Mouse (Mus musculus) heart, adult 2 months (tissue): ENCODE results near the gene Tmem151b. TPM values are rescaled to one million over a fixed set of nuclear protein-coding genes. Genes with fewer than 3 reads are reported as not detected.

Experiments
- DNase-seq, 2 experiments: peaks; one replicate each; pipeline ENCODE4 v3.0.0; 2021
- H3K27ac ChIP-seq: fragments of 200-600 bp; 2 replicates; pipeline ENCODE4 v1.8.1; 2022
- H3K27me3 ChIP-seq: fragments of 200-500 bp; 2 replicates; pipeline ENCODE4 v1.6.1; 2012; ENCODE audit warnings: mild to moderate bottlenecking, low read length, inconsistent platforms, mixed read lengths; ENCODE audit not compliant: control insufficient read depth, insufficient read depth
- H3K36me3 ChIP-seq: fragments of 200-500 bp; 2 replicates; pipeline ENCODE4 v1.6.1; 2012; ENCODE audit warnings: low read length, inconsistent platforms; ENCODE audit not compliant: control insufficient read depth, insufficient read depth
- H3K4me1 ChIP-seq: fragments of 200-500 bp; 2 replicates; pipeline ENCODE4 v1.6.1; 2011; ENCODE audit warnings: low read length; ENCODE audit not compliant: control insufficient read depth, insufficient read depth
- H3K4me3 ChIP-seq: fragments of 200-600 bp; 2 replicates; pipeline ENCODE4 v1.8.1; 2022
- H3K79me2 ChIP-seq: fragments of 200-500 bp; replicated peaks from 2 replicates; pipeline ENCODE4 v1.6.1; 2012; ENCODE audit warnings: mild to moderate bottlenecking, inconsistent platforms, low read length, moderate library complexity, mixed read lengths; ENCODE audit not compliant: control insufficient read depth, insufficient read depth
- H3K9ac ChIP-seq: fragments of 200-500 bp; 2 replicates; pipeline ENCODE4 v1.6.1; 2012; ENCODE audit warnings: low read depth, mild to moderate bottlenecking, control low read depth, inconsistent platforms, low read length, mixed read lengths
- CTCF ChIP-seq: fragments of 200-600 bp; IDR thresholded peaks from 2 replicates; pipeline ENCODE4 v1.8.1; 2022; ENCODE audit warnings: antibody characterized with exemption, mild to moderate bottlenecking, moderate library complexity
- EP300 ChIP-seq: fragments of 200-500 bp; IDR thresholded peaks from 2 replicates; pipeline ENCODE4 v1.6.1; 2011; ENCODE audit warnings: low read depth, low read length, control low read depth; ENCODE audit not compliant: insufficient read depth
- POLR2A ChIP-seq: fragments of 200-500 bp; IDR thresholded peaks from 2 replicates; pipeline ENCODE4 v1.6.1; 2011; ENCODE audit warnings: mild to moderate bottlenecking, low read depth, low read length, control low read depth; ENCODE audit not compliant: insufficient read depth
- WGBS: fragments of 180-500 bp; shearing (Covaris S2); methylation state at CpG from one replicate; pipeline ENCODE4 v1.1.7; 2018; 5-methylcytosine and 5-hydroxymethylcytosine counted together
- intact Hi-C: fragments of 180-260 bp; cut with DNase I; formaldehyde crosslinking; loops from one replicate; pipeline ENCODE4 v1.15.1; 2025
- polyA plus RNA-seq: library from polyadenylated mRNA; depleted of rRNA; stranded (reverse); fragments of >200 nt; gene quantifications from 2 replicates; pipeline ENCODE4 v1.2.3, GENCODE M21; 2012
- total RNA-seq, 2 experiments: library from RNA; stranded (reverse); gene quantifications; 2 replicates each; pipeline ENCODE4 v1.2.3; 2021

The Tmem151b gene
- total and polyA plus RNA-seq, 3 experiments, result 0.04 to 0.07 TPM; not detected in 1

- 52% methylated on average over 4 of the region's 4 CpGs for WGBS
- peaks cover 1% of the 10 kb centered on the region for H3K27me3 ChIP-seq
- H3K79me2 ChIP-seq, result no peaks in the 10 kb centered on the region
- no peak overlapping the region for H3K4me3 ChIP-seq
- TF ChIP-seq EP300 (no peak), CTCF (no peak), POLR2A (no peak)
- no peaks in the 10 kb centered on the region for H3K4me1 ChIP-seq
- intact Hi-C loops, result no loop called here
- DNase-seq, result no peak
- H3K9ac ChIP-seq, result no peak overlapping the region
- H3K36me3 ChIP-seq, result no peaks in the 10 kb centered on the region
- H3K27ac ChIP-seq, result no peak overlapping the region
These were observed 11.1 kb downstream of the Tmem151b start for GRCm38 (mm10) chr17:45538394-45538793.

DNA sequence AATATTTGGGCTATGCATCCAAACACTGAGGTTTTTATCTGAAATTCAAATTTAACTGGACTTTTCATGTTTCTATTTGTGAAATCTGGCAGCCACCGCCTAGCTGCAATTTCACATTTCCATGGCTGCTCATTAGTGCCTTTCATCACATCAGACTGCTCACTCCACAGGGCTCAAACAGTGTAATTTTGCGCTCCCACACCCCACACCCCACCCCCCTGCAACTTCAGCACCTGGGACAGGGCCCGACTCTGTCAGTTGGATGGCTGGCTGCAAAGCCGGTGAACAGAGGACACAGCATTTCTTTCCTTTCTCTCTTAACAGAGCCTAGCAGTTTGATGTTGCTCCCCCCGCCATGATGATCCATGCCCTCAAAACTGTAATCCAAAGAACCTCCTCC is 13.2 kb downstream of the Tmem151b start:
- H3K27me3 ChIP-seq, result peaks cover 1% of the 10 kb centered on the region
- no peak overlapping the region for H3K4me3 ChIP-seq
- no peaks in the 10 kb centered on the region for H3K36me3 ChIP-seq
- H3K9ac ChIP-seq, result no peak overlapping the region
- no peak overlapping the region for H3K27ac ChIP-seq
- 8% methylated on average over 5 of the region's 5 CpGs for WGBS
- TF ChIP-seq EP300, result no peak
- TF ChIP-seq POLR2A, result no peak
- TF ChIP-seq CTCF, result no peak
- no peak for DNase-seq
- H3K79me2 ChIP-seq, result no peaks in the 10 kb centered on the region
- no peaks in the 10 kb centered on the region for H3K4me1 ChIP-seq
- intact Hi-C loops, result no loop called here

GRCm38 (mm10) chr17:45532896-45533295 is 16.6 kb downstream of the Tmem151b start:
- Histone ChIP-seq H3K79me2 (no peaks in the 10 kb centered on the region), H3K4me3 (no peak overlapping the region), H3K27ac (no peak overlapping the region), H3K36me3 (no peaks in the 10 kb centered on the region), H3K9ac (no peak overlapping the region), H3K4me1 (no peaks in the 10 kb centered on the region), H3K27me3 (peaks cover 6% of the 10 kb centered on the region; the same call in 1 of the 2 replicates)
- intact Hi-C loops, result no loop called here
- 40% methylated on average over 15 of the region's 15 CpGs for whole genome bisulfite sequencing
- no peak for DNase-seq
- TF ChIP-seq CTCF (no peak), POLR2A (no peak), EP300 (no peak)

DNA sequence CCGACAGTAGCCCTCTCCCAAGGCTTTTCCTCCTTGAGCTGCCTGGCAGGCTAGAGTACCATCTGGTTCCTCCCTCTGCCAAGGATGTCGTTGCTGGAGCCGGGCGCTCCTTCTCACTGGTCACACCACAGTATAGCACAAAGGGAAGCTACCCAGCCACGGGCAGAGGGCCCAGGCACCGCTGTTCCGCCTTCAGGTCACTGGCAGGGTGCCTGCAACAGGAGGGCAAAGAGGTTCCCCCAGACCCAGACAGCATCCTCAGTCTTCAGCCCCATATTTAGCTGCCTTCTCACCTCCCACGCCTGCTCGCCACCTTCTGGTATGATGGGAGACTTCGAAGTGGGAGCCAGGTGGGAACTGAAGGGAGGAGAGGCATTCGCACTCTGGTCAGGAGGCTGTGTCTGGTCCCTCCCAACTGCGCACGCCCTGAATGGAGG is 19.1 kb downstream of the Tmem151b start:
- no peak overlapping the region for H3K27ac ChIP-seq
- H3K9ac ChIP-seq, result no peak overlapping the region
- TF ChIP-seq POLR2A (no peak), EP300 (no peak), CTCF (no peak)
- no peaks in the 10 kb centered on the region for H3K79me2 ChIP-seq
- intact Hi-C loops, result no loop called here
- no peaks in the 10 kb centered on the region for H3K4me1 ChIP-seq
- no peak for DNase-seq
- 45% methylated on average over 13 of the region's 13 CpGs for WGBS
- H3K4me3 ChIP-seq, result no peak overlapping the region
- peaks cover 5% of the 10 kb centered on the region; the same call in 1 of the 2 replicates for H3K27me3 ChIP-seq
- no peaks in the 10 kb centered on the region for H3K36me3 ChIP-seq

GRCm38 (mm10) chr17:45526571-45526970 is 22.9 kb downstream of the Tmem151b start:
- no peak overlapping the region for H3K4me3 ChIP-seq
- DNase-seq, result no peak
- H3K79me2 ChIP-seq, result no peaks in the 10 kb centered on the region
- 22% methylated on average over 5 of the region's 5 CpGs for WGBS
- intact Hi-C loops, result no loop called here
- no peaks in the 10 kb centered on the region for H3K36me3 ChIP-seq
- peaks cover 5% of the 10 kb centered on the region; the same call in 1 of the 2 replicates for H3K27me3 ChIP-seq
- H3K9ac ChIP-seq, result no peak overlapping the region
- no peak overlapping the region for H3K27ac ChIP-seq
- H3K4me1 ChIP-seq, result no peaks in the 10 kb centered on the region
- TF ChIP-seq POLR2A (no peak), EP300 (no peak), CTCF (no peak)

DNA sequence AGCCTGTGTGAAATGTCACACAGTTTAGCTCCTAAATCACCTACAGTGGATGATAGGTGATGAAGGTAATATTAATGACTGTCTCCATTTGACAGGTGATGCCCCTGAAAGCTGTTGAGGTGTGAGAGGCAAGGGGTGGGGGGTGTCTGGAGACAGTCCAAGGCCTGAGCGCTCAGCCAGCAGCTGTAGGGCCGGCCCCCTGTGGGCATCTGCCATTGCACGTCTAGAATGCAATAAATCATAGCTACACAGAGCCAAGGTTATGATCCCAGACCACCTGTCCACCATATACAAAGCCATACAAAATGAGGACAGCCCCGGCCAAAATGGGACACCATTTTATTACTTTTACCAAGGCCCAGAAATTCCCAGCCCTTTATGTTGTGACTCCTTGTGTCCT is 24.5 kb downstream of the Tmem151b start:
- Histone ChIP-seq H3K27ac (no peak overlapping the region), H3K36me3 (no peaks in the 10 kb centered on the region), H3K27me3 (peaks cover 2% of the 10 kb centered on the region; the same call in 1 of the 2 replicates), H3K4me1 (no peaks in the 10 kb centered on the region), H3K79me2 (no peaks in the 10 kb centered on the region), H3K4me3 (no peak overlapping the region), H3K9ac (no peak overlapping the region)
- 85% methylated on average over 4 of the region's 4 CpGs for WGBS
- TF ChIP-seq EP300 (no peak), POLR2A (no peak), CTCF (no peak)
- intact Hi-C loops, result no loop called here
- no peak for DNase-seq
